Mouse (Mus musculus) ES-Bruce4 (cell line): ENCODE results near the gene Dst. TPM values are rescaled to one million over a fixed set of nuclear protein-coding genes. Genes with fewer than 3 reads are reported as not detected.

Experiments
- H3K27ac ChIP-seq: 2 replicates; pipeline ENCODE4 v1.5.1; 2012; ENCODE audit warnings: low read length, inconsistent platforms; ENCODE audit not compliant: insufficient read depth
- H3K27me3 ChIP-seq: 2 replicates; pipeline ENCODE4 v1.6.1; 2012; ENCODE audit warnings: mild to moderate bottlenecking, low read length, inconsistent platforms; ENCODE audit not compliant: control insufficient read depth, poor library complexity, insufficient read depth, severe bottlenecking
- H3K36me3 ChIP-seq: 2 replicates; pipeline ENCODE4 v1.6.1; 2012; ENCODE audit warnings: inconsistent platforms, mild to moderate bottlenecking, low read length, moderate library complexity; ENCODE audit not compliant: control insufficient read depth, poor library complexity, insufficient read depth, severe bottlenecking
- H3K4me1 ChIP-seq: one replicate; pipeline ENCODE4 v1.8.1; 2011; ENCODE audit warnings: low read length; ENCODE audit not compliant: control insufficient read depth, insufficient read depth
- H3K4me3 ChIP-seq: 2 replicates; pipeline ENCODE4 v1.5.1; 2011; ENCODE audit warnings: low read depth, mild to moderate bottlenecking, low read length
- H3K9ac ChIP-seq: 2 replicates; pipeline ENCODE4 v1.6.1; 2012; ENCODE audit warnings: low read depth, mild to moderate bottlenecking, inconsistent platforms; ENCODE audit not compliant: poor library complexity, severe bottlenecking
- H3K9me3 ChIP-seq: replicated peaks from 2 replicates; pipeline ENCODE4 v1.6.1; 2012; ENCODE audit warnings: mild to moderate bottlenecking, low read length, inconsistent platforms; ENCODE audit not compliant: control insufficient read depth, poor library complexity, insufficient read depth, severe bottlenecking
- CTCF ChIP-seq: IDR thresholded peaks from one replicate; pipeline ENCODE4 v1.8.1; 2011; ENCODE audit warnings: low read depth, low read length
- EP300 ChIP-seq: IDR thresholded peaks from 2 replicates; pipeline ENCODE4 v1.6.1; 2011; ENCODE audit warnings: low read depth, low read length; ENCODE audit not compliant: insufficient read depth
- POLR2A ChIP-seq: IDR thresholded peaks from one replicate; pipeline ENCODE4 v1.8.1; 2011; ENCODE audit warnings: low read length; ENCODE audit not compliant: insufficient read depth
- polyA plus RNA-seq: library from polyadenylated mRNA; stranded (reverse); fragments of >200 nt; gene quantifications from 2 replicates; pipeline ENCODE4 v1.2.4, GENCODE M21; 2011; ENCODE audit warnings: low read depth; ENCODE audit not compliant: missing spikeins, insufficient read depth, insufficient read length

Gene Dst
- polyA plus RNA-seq, 1 experiment = 296 TPM

DNA sequence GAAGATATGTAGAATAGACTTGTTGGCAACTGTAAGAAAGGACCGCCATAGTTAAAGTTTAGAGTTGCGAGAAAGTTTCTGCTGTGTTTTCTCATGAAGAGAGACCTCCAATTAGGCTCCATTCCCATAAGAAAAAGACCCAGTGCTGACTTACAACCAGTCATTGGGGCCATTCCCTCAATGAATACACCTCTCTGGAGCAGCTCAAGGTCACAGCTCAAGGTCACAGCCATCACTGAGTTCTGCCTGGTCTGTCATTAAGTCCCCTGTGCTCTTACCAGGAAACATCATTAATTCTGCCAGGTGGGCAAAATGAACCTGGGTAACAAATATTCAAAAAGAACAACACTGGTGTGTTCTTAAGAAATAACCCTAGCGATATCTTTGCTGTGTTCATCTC lies 195.2 kb downstream of the Dst start:
- Histone ChIP-seq H3K9ac (peak overlapping the region; percentile 58; the same call in 1 of the 2 replicates), H3K4me1 (peaks cover 5% of the 10 kb centered on the region), H3K36me3 (no peaks in the 10 kb centered on the region), H3K27ac (peak overlapping the region; percentile 100), H3K9me3 (peaks cover 6% of the 10 kb centered on the region; the same call in 1 of the 2 replicates), H3K4me3 (no peak overlapping the region; the same call in 1 of the 2 replicates), H3K27me3 (no peaks in the 10 kb centered on the region)
- TF ChIP-seq EP300 = peak; percentile 95
- TF ChIP-seq POLR2A = no peak

- Histone ChIP-seq H3K27ac (peak overlapping the region; percentile 100), H3K4me1 (peaks cover 5% of the 10 kb centered on the region), H3K9ac (peak overlapping the region; percentile 58), H3K27me3 (no peaks in the 10 kb centered on the region), H3K4me3 (peak overlapping the region; percentile 45; the same call in 1 of the 2 replicates), H3K9me3 (peaks cover 6% of the 10 kb centered on the region; the same call in 1 of the 2 replicates), H3K36me3 (no peaks in the 10 kb centered on the region)
- no peak for TF ChIP-seq POLR2A
- peak; percentile 100 for TF ChIP-seq EP300
- TF ChIP-seq CTCF = no peak
These were observed 195.7 kb downstream of the Dst start for GRCm38 (mm10) chr1:34103713-34104172.

DNA sequence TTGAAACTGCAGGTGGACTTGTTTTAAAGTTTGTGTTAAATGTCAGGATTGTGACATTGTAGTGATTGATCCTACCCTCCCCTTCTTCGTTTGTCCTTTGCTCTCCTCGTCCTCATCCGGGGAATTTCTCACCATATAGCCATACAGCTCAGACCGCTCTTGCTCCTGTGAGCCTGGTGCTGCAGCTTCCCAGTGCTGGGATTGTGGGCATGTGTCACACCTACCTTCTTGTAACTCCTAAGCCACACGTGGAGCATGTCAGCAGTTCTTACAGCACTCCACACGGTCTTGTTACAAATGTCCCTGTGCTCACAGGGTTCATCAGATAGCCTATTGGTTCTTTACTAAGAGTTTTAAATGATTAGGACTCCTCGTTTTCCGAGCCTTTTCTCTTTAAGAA lies 196.8 kb downstream of the Dst start:
- TF ChIP-seq CTCF = no peak
- no peaks in the 10 kb centered on the region for H3K27me3 ChIP-seq
- peak overlapping the region; percentile 73 for H3K27ac ChIP-seq
- no peak overlapping the region for H3K4me3 ChIP-seq
- no peaks in the 10 kb centered on the region for H3K36me3 ChIP-seq
- peak overlapping the region; percentile 1 for H3K9ac ChIP-seq
- peaks cover 6% of the 10 kb centered on the region; the same call in 1 of the 2 replicates for H3K9me3 ChIP-seq
- peaks cover 5% of the 10 kb centered on the region for H3K4me1 ChIP-seq

DNA sequence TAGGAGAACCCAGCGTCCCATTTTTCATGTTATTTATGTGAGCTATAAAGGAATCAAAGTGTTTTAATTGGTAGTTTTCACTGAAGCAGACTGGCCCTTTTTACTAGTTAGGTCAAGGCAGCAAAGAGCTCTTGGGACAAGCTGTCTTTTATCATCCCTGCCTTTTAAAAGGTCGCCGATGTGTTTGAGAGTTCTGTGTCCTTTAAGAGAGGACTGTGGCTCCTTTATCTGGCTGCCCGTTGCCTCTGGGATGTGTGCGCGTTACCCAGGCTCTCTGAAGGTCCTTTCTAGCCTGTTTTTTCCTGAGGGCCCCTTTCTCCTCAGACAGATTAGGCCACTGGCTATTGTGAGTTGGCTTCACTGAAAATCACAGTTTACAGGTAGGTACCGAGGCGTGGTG lies 198.6 kb downstream of the Dst start:
- H3K27ac ChIP-seq = peak overlapping the region; percentile 98
- H3K27me3 ChIP-seq = no peaks in the 10 kb centered on the region
- H3K4me1 ChIP-seq = peaks cover 10% of the 10 kb centered on the region
- no peak for TF ChIP-seq POLR2A
- peak; percentile 90 for TF ChIP-seq EP300
- TF ChIP-seq CTCF = no peak
- 0 out of 2 replicates have a peak, but pooled peaks cover 3% of the 10 kb centered on the region for H3K9me3 ChIP-seq
- H3K36me3 ChIP-seq = no peaks in the 10 kb centered on the region
- H3K9ac ChIP-seq = peak overlapping the region; percentile 39
- no peak overlapping the region for H3K4me3 ChIP-seq

DNA sequence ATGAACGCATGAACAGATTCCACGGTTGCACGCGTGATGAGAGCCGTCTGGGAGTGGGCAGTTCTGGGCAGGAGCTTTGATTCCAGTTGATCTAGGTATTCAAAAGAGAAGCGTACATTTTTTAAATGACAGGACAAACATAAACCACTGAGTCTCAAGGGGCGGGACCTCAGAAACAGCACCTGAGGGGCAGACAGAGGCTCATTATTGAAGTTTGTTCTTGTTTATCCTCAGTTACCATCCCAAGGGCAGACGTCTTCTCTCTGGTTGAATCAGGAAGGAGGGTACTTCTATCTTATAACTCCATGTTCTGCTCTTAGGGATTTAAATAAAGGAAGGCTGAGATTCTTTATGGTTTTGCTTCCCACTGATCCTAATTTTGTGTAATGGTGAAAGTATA lies 199.1 kb downstream of the Dst start:
- Histone ChIP-seq H3K9me3 (0 out of 2 replicates have a peak, but pooled peaks cover 2% of the 10 kb centered on the region), H3K27ac (peak overlapping the region; percentile 98), H3K27me3 (no peaks in the 10 kb centered on the region), H3K9ac (peak overlapping the region; percentile 39), H3K4me1 (peaks cover 10% of the 10 kb centered on the region), H3K36me3 (no peaks in the 10 kb centered on the region), H3K4me3 (peak overlapping the region; percentile 28; the same call in 1 of the 2 replicates)
- TF ChIP-seq EP300 (peak; percentile 65), POLR2A (no peak), CTCF (no peak)

- H3K4me3 ChIP-seq = no peak overlapping the region
- peak overlapping the region; percentile 85 for H3K9ac ChIP-seq
- H3K27ac ChIP-seq = peak overlapping the region; percentile 98
- no peaks in the 10 kb centered on the region for H3K27me3 ChIP-seq
- no peaks in the 10 kb centered on the region for H3K36me3 ChIP-seq
- H3K4me1 ChIP-seq = peaks cover 13% of the 10 kb centered on the region
- no peaks in the 10 kb centered on the region for H3K9me3 ChIP-seq
- TF ChIP-seq EP300 (peak; percentile 45; the same call in 1 of the 2 replicates), CTCF (no peak)
These were observed 201.7 kb downstream of the Dst start for GRCm38 (mm10) chr1:34109599-34110210.
